Mouse (Mus musculus) cerebellum, postnatal 14 days (tissue): ENCODE results near the gene Cer1.

Source experiments
- DNase-seq, 2 experiments: peaks; one replicate each; pipeline ENCODE4 v3.0.0; 2021; ENCODE audit warnings: mixed read lengths in 2 of 2

Gene Cer1

DNA sequence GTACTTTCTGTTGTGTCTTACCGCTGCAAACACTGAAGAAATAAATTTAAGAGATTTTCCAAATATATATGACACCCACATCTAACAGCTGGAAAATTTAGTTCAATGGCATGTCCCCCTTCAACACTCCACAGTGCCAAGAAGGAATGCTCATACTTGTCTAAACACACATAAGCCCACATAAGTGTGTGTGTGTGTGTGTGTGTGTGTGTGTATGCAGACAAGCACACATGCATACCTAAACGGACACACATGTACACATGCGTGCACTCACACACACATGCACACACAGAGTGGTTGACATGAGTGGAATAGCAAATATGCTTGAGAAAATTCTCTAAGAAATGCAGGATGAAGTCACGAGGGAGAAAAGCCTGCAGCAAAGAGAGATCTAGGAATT lies 12.4 kb downstream of the Cer1 start:
- DNase-seq: no peak

DNA sequence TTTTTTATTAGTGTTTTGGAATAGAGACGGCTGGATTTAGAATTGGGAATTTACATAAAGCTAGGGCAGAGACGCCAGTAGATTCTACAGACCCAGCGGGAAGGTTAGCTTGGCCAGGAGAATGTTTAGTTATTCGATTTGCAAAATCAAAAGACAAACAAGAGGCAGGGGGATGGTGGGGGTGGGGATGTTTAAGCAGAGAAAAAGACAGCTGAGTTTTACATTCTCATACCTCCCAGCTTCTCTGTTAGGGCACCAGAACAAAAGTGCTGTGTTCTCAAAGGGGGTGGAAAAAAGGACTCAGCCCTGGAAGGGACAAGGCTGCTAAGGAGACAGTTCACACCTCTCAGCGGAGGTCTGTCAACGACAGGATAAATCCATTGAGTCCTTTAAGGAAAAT lies 12.8 kb downstream of the Cer1 start:
- no peak for DNase-seq

DNA sequence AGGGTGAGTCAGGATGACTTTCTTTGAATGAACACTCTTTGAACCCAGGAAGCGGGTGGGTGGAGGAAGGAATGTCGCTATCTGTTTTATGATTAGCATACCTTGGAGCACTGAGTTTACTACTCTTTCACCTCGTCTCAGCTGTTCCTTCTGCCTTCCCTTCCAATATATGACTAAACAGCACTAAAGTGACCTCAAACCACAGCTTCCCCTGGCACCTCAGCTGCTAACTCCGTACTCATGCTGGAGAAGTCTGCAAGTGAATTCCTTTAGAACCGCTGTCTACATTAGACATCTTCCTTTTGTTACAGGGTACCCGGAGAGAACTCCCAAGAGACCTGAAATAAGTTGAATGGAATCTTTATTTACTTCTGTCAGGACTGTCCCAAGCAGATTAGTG lies 14.0 kb downstream of the Cer1 start:
- DNase-seq: no peak

DNA sequence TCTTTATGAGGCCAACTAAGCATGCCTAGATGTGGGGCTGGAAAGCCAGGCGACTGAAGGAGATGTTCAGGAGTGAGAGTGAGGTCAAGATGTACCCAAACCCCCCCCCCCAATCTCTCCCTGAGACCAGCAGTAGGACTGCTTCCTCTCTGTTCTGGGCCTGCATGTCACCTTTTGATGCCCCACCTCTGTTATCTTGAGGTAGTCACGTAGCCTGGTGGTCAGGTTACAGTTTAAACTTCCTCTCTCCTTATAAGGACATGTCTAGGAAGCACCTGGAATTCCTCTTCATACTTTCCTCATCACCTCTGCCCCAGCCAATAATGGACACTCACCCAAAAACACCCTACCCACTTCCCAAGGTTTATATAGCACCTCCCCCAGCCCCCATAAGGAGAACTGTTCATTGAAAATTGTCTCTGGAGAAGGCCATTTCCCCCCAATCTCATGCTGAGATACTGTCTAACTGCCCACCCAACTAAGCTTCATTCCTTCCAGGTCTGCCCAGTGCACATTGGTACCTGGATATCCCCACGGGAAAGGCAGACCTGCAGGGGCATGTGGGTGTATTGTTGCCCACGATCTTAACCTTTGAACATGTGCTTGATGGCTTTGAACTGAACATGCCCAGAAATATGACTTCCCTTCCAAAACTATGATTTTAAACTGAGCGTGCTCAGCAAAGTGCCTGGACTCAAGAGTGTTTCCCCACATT lies 17.1 kb downstream of the Cer1 start:
- DNase-seq: no peak

DNA sequence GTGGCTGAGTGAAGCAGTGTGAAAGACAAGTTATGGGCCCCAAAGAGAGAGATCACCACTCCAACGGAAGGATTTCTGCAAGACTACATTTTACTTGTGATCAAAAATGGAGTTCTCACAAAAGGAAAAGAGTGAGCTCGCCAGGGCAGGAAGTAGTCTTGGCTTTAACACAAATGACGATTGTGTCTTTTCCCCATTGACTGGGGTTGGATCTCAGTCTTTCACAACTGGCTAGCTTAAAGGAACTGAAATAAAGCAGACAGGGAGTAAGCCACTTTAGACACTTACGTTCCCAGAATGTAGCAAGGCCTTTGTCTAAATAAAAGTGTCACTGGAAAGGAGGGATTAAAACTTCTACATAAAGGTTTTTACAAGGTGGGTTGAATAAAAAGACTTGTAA lies 17.8 kb downstream of the Cer1 start:
- DNase-seq: no peak

DNA sequence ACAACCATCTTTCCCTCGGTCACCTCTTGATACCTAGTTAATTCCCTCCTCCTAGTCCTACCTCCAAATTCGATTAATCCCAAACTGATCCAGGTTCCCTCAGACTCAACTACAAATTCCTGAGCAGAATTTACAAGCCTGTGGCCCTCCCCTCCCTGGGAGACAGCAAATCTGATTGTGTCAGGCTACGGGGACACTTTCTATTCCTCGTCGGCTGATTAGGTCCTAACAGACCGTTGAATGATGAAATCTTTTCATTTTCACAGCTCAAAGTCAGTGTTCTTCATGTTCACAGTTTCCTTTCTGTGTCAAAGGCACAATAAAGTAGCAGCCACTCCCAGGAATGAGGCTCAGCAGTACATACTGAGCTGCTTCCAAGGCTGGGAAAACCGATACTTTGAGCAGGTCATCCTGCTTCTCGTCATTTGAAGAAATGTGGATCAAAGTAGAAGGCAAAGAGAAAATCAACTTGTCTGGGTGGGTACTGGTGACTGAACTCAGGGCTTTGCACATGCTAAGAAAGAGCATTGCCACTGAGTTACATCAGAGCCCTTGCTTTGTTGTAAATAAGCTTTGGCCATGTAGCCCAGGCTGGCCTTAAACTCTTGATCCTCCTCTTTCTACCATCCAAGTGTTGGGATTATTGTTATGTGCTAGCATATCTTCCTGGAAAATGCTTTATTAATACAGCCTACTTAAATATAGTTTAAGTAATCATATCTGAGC lies 19.8 kb downstream of the Cer1 start:
- DNase-seq: no peak

DNA sequence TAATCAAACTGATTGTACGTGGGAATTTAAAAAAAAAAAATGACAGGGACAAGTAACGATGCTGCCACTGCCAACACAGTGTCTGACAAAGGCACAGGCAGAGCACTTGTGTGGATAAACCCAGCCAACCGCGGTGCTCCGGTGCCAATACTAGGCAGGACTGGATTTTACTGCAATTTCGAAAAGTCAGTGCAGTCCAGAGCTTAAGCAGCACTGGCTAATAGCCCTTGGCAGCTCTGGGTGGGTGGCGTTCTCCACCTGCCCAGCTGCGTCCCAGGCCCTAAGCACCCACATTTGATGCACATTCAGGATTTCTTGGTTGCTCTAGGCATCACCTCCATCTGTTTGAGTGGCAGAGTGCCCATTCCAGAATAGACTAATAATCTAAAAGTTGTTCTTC lies 21.6 kb downstream of the Cer1 start:
- DNase-seq: peak; percentile 61 to 68

DNA sequence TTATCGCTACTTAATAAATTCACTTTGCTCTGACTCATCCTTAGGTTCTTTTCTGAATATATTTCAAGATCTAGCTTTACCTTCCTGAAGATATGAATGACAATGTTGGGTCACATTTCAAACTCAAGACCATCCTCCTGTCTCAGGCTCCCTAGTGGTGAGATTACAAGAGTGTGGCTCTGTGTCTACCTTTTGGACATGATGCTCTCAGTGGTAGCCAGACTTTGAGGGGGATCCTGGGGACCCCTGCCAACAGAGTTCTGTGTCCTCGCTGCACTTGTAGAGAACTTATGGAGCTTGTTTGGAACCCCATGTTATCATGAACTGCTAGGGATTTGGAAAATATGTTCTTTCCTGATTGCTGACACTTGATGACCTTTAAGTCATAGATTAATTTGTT lies 23.5 kb downstream of the Cer1 start:
- no peak for DNase-seq

DNA sequence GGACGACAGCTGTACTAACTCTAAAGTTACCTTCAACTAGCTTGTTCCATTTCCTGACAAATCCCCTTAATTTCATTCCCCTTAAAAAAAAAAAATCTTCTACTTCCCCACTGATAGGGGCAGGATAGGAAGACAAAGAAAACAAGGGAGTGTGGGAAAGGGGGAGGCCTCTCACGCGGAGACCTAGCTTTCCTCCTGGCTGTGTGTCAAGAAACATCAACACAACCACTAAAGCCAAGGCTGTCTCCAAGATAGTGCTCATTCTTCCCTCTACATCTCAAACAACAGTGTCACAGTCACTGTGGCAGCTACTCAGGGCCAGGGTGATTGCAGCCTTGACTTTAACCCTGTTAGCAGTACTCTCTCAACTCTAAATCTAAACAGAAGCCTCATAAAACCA lies 24.4 kb downstream of the Cer1 start:
- no peak for DNase-seq

DNA sequence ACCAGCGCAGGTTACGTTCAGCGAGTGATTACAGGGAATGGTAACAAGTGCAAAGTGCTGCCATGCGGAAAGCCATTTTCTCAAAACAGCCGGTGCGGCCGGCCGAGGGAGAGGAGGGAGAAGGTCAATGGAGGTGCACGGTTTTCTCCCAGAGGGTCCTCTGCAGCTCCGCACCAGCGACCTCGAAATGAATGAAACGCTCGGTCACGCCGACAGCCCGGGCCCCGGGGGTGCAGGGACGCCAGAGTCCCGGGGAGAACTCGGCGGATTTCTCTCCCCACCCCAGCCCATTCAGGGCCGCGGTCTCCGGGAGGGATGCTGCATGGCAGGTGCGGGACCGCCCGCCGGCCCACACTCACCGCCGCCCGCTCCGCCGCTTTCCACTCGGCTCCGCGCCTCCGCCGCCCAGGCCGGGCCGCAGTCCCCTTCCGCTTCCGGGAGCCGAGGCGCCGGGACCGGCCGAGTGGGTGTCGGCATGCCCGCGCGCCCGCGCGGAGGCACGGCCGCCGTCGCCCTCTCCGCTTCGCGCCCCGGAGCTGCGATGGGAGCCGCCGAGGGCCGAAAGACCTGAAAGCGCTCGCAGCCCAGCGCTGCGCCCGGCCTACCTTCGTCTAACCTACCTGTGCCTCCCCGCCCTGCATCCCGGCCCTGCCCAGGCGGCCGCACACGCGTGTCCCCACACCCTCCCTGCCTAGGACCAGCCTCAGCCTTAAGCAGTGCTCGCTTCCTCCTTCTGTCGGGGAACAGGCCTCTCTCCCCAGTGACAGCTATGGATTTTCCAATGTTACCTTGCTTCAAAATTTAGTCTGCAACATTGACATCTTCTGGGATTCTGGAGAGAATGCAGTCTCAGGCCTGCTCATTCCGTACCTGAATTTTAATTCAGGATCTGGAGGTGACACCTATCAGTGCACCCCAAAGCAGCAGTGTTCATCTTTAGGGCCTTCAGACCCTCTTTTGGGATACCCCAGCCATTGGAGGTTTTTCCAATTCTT lies 25.5 kb downstream of the Cer1 start, which contains the start of gene Zdhhc21:
Gene Zdhhc21, minus strand, starts transcription at position 828 of the 995 bp plus-strand sequence.
- DNase-seq: peak; percentile 87 to 92

- DNase-seq: no peak
Observed at GRCm38 (mm10) chr4:82858431-82859010, 26.4 kb downstream of the Cer1 start.

DNA sequence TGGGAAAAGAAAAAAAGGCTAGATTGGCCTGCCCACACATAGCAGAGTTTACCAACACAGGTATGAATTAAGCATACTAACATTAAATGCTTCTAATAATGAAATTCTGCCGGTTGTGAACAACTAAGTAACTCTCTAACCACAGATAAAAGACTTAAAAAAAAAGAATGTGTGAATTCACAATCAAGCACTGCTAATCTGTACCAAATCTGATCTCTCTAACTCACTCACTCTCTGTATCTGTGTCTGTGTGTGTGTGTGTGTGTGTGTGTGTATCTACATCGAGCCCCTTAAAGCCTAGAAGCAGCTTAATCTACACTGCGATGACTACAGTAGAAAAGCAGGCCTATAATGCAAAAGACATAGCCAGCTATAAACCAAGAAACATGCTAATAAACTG lies 28.0 kb downstream of the Cer1 start:
- no peak for DNase-seq

GRCm38 (mm10) chr4:82853809-82854208 lies 31.1 kb downstream of the Cer1 start:
- DNase-seq: no peak

GRCm38 (mm10) chr4:82848552-82849234 lies 36.3 kb downstream of the Cer1 start:
- DNase-seq: no peak

- no peak for DNase-seq
Observed at GRCm38 (mm10) chr4:82837526-82838240, 47.3 kb downstream of the Cer1 start.
